Mouse (Mus musculus) lung, postnatal 4 days (tissue): ENCODE data around the gene Gng12.

ENCODE experiments used
- DNase-seq, 2 experiments: peaks; one replicate each; pipeline ENCODE4 v3.0.0; 2021

The Gng12 gene

DNA sequence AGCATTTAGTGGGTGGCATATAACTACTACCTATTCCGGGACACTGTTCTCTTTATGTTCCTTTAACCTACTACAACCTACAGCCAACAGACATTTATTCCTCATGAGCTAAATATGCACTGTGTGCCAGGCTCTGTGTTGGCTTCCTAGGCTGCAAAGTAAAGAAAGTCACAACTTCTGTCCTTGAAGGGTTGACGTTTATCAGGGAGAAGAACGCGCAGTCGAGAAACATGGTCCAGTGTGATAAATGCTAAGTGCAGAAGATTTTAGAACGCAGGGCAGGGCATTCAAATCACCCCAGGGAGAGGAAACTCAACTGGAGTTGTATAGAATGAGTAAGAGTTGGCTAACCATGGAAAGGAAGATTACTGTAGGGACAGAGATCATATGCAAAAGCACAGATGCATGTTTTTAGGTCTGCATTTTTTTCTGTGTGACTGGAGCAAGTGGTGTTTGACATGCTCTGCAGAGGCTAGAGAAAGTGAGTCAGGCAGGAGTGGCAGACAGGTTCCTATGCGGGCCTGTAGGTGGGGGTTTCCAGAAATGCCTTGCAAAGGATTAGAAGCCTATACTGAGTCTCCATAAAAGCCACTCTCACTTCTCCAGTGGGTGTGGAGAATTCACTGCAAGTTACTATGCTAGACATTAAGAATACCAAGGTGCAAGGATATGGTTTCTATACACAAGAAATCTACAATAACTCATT, 161.9 kb downstream of the Gng12 start:
- DNase-seq = no peak

DNA sequence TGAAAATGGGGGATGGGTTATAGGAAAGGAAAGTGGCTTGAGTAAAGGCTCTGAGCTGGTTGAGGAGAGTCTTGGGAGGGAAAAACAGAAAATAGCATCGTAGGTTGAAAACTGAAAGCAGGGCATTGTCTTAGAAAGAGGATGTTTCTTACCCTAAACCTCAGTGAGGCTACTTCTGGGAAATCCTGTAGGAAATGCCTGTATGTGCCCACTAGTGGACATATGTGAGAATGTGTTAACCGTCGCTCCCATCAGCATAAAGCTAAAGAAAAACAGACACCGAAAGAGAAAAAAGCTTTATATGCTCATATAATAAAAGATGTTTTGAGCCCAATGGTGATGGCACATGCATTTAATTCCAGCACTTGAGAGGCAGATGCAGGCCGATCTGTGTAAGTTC, 163.9 kb downstream of the Gng12 start:
- DNase-seq = no peak

DNA sequence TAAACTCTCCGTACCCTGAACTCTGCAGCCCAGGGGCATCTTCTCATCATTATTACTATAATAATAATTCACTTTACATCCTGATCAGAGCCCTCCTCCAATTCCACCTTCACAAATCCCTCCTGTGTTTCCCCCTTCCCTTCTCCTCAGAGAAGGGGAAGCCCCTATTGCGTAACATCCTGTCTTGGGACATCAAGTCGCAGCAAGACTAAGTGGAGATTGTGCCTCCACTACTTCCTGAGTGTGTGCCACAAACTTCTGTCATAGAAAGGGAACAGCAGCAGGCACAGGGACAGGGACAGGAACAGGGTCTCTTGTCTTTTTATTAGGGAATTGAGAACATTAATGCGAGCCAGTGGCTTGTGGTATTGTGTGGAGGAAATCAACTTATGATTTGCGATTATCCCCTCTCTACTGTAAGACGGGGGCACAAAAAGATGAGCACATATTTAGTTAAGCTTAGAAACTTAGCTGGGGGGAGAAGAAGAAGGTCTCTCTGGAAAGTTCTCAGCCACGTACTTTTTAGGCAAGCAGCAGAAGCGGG, 173.1 kb downstream of the Gng12 start:
- DNase-seq = peak; percentile 25 to 41

DNA sequence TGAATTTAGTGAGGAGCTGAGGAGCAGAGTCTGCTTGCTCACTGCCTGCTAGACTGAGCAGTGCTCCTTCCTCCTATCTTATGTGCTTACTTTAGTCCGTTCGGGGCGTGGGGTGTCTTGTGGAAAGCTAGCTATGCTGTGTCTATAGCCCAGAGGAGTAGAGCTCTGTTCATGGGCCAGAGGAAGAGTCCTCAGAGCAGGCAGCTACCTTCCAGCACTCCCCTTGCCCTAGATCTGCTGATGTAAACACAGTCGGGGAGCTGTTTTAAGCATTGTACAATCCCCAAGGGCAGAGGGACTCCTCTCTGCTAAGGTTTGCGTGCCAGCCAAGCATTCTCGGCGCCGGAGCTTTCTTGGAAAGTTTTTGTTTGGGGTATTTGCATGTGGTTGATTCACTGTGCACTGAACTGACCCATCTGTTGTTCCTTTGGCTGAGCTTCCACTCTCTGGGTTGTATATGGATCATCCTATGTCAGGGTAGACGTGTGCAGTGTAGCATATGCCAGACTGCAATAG, 173.7 kb downstream of the Gng12 start:
- peak; percentile 62 to 83 for DNase-seq
